Mouse (Mus musculus): ENCODE results near the gene Ddx49. TPM values are rescaled to one million over a fixed set of nuclear protein-coding genes. Genes with fewer than 3 reads are reported as not detected.

Ddx49 gene
- total RNA-seq, 2 experiments from 2014 or later, result 37.2 to 46.4 TPM

- peak; percentile 56 for DNase-seq
These were observed 14.5 kb upstream of the Ddx49 start for GRCm38 (mm10) chr8:70316511-70317504.

GRCm38 (mm10) chr8:70315624-70316510 is 13.6 kb upstream of the Ddx49 start, which contains the start of gene Cers1:
Gene Cers1, plus strand, starts transcription at chr8:70315775.
- peak; percentile 64 for DNase-seq

- DNase-seq, result peak; percentile 36
These were observed 11.1 kb upstream of the Ddx49 start for GRCm38 (mm10) chr8:70313399-70313798.

GRCm38 (mm10) chr8:70309311-70309710 is 7.0 kb upstream of the Ddx49 start:
- peak; percentile 52 for DNase-seq

- DNase-seq, result no peak
These were observed 612 bp upstream of the Ddx49 start for GRCm38 (mm10) chr8:70302901-70303300.

GRCm38 (mm10) chr8:70300881-70301280 is 1.4 kb downstream of the Ddx49 start:
- no peak for DNase-seq

GRCm38 (mm10) chr8:70293988-70294405 is 8.3 kb downstream of the Ddx49 start:
- DNase-seq, result no peak

GRCm38 (mm10) chr8:70286737-70287136 is 15.6 kb downstream of the Ddx49 start:
- DNase-seq, result no peak

- no peak for DNase-seq
These were observed 17.0 kb downstream of the Ddx49 start for GRCm38 (mm10) chr8:70285304-70285703.

GRCm38 (mm10) chr8:70284421-70284820 is 17.9 kb downstream of the Ddx49 start:
- DNase-seq, result no peak

- DNase-seq, result peak; percentile 54
These were observed 18.9 kb downstream of the Ddx49 start for GRCm38 (mm10) chr8:70283136-70284077.

- peak; percentile 95 for DNase-seq
These were observed 19.6 kb downstream of the Ddx49 start, which contains the start of gene Homer3 for GRCm38 (mm10) chr8:70282603-70283135. Gene Homer3, plus strand, starts transcription at chr8:70282827.

- DNase-seq, result no peak
These were observed 21.3 kb downstream of the Ddx49 start for GRCm38 (mm10) chr8:70281001-70281400.

- no peak for DNase-seq
These were observed 23.0 kb downstream of the Ddx49 start for GRCm38 (mm10) chr8:70279266-70279665.

GRCm38 (mm10) chr8:70278175-70278574 is 24.1 kb downstream of the Ddx49 start:
- no peak for DNase-seq

- peak; percentile 55 for DNase-seq
These were observed 25.8 kb downstream of the Ddx49 start for GRCm38 (mm10) chr8:70276476-70276875.

- no peak for DNase-seq
These were observed 27.9 kb downstream of the Ddx49 start for GRCm38 (mm10) chr8:70274350-70274749.

GRCm38 (mm10) chr8:70272949-70273348 is 29.3 kb downstream of the Ddx49 start:
- DNase-seq, result no peak

- DNase-seq, result peak; percentile 57
These were observed 33.3 kb downstream of the Ddx49 start for GRCm38 (mm10) chr8:70268799-70269565.

- DNase-seq, result no peak
These were observed 34.0 kb downstream of the Ddx49 start for GRCm38 (mm10) chr8:70268311-70268710.

All from heart, postnatal 4 days (tissue).